Mouse (Mus musculus) monocyte, adult 2 months (primary cell): ENCODE measurements around the gene Slc36a3.
"Not testable (repeated sequence)": the region's sequence is repeated elsewhere in the genome, so short reads cannot be mapped to it uniquely, and the experiment has no call there.

Source experiments
- DNase-seq, 2 experiments: peaks; one replicate each; pipeline ENCODE4 v3.0.0; 2022; ENCODE audit warnings: low spot score in 2 of 2, low read depth in 1 of 2

The Slc36a3 gene

GRCm38 (mm10) chr11:55146855-55147254, 4.7 kb downstream of the Slc36a3 start:
- no peak for DNase-seq

- no peak for DNase-seq
Measured at GRCm38 (mm10) chr11:55144011-55144410, 7.5 kb downstream of the Slc36a3 start.

GRCm38 (mm10) chr11:55141502-55141901, 10.0 kb downstream of the Slc36a3 start:
- DNase-seq = no peak

GRCm38 (mm10) chr11:55137646-55138045, 13.9 kb downstream of the Slc36a3 start:
- no peak for DNase-seq

DNA sequence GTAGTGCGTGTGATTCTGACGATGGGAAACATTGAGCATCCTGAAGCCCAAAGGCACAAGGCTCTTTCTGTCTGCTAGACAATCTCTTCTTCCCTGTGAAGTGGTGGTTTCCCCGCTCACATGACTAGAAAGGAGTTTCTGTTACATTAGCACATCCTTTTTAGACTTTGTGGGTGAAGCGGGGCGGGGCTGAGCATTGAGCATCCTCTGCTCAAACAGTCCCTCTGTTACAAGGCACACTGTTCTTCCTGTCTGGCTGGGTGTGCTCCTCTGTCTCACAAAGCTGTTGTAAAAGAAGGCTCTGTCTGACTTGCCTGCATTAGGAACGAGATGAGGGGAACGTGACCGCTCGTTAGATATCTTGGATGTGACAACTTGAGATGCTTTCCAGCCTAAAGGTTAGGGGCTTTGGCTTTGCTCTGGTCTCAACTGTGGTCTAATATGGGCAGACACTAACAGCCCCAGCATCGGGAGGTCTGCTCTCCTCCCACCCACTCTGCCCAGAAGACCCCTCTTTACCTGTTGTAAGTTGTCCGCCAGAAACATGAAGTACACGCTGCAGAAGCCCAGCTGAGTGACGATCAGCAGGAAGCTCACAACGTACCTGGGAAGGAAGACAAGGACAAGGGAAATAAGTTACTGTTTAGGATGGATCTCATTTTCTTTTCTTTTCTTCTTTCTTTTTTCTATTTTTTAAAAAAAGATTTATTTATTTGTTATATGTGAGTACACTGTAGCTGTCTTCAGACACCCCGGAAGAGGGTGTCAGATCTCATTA, 14.5 kb downstream of the Slc36a3 start:
- DNase-seq = peak; percentile 67 to 74

DNA sequence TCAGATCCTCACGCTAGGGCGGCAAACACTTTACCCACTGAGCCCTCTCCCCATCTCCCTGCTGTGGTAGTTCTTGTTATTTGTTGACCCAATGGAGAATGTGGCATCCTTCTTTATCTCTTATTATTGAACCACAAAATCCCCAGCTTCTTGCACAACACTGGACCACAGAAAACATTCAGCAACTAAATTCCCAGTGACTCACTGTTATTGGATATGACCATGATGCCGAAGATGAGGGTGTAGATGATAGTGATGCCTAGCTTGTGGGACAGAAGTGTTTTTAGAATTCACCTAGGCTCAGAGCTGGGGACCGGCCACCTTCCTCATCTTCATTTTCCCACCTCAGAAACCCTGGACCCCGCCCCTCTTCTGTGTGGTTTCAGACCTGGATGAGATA, 16.6 kb downstream of the Slc36a3 start:
- no peak for DNase-seq

DNA sequence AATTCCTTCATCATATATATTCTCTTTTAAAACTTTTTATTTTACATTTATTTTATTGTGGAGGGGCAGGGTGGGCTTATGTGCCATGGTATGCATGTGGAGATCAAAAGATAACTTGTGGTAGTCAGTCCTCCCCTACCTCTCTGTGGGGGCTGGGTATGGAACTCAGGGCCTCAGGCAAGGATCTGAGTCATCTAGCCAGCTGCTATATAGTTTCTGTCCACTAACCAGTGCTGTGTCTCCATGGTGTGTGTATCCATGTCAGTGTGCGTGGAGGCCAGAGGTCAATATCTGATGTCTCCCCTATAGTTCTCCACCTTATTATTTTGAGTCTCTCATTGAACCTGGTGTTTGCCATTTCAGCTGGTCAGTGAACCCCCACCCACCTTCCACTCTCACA, 17.1 kb downstream of the Slc36a3 start:
- no peak for DNase-seq

GRCm38 (mm10) chr11:55133204-55133603, 18.3 kb downstream of the Slc36a3 start:
- no peak for DNase-seq

- no peak for DNase-seq
Measured at GRCm38 (mm10) chr11:55131946-55132345, 19.6 kb downstream of the Slc36a3 start.

DNA sequence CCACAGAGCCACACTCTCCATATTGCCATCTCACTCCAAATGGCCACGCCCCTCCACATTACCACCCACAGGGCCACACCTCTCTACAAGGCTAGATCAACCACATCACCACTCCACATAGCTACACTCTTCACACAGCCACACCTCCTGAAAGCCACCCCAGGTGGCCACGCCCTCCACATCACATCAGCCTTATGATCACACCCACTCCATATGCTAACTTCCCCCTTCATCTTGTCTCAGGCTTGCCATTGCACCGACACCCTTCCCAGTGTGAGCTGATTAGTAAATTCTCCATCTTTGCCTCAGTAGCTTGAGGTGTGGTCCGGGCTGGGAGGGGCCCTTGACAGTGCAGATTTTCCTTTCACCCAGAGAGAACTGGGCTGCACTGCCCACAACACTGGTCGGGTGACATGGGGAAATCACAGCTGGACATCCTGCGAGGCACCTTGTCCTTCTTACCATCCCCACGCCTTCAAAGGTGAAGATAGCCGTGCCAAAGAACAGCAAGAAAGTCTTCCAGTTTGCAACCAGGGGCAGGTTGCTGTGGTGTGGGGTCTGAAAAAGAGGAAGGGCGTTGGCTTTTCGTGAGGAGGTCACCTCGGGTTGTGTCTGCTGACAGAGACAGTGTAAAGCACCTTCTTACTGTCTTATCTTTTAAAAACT, 20.3 kb downstream of the Slc36a3 start:
- peak; percentile 59 to 76 for DNase-seq

- no peak for DNase-seq
Measured at GRCm38 (mm10) chr11:55128411-55128810, 23.1 kb downstream of the Slc36a3 start.

- DNase-seq = no peak
Measured at GRCm38 (mm10) chr11:55127937-55128336, 23.6 kb downstream of the Slc36a3 start.

DNA sequence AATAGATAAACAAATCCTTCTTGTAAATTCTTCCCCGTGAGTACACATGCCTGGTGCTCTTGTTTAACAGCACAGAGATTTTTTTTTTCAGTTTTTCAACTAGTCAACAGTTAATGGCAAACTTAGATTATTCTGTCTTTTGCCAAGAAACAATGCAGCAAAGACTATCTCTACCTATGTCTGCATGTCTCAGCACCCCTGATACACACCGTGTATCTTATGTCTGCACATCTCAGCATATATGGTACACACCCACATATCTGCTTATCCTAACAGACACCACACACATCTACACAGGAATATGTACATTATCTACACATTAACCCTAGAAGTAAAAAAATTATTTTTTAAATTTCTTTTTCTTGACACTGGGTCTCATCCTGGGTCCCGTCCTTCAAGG, 24.8 kb downstream of the Slc36a3 start:
- no peak for DNase-seq

GRCm38 (mm10) chr11:55121430-55121829, 30.1 kb downstream of the Slc36a3 start:
- DNase-seq = no peak

DNA sequence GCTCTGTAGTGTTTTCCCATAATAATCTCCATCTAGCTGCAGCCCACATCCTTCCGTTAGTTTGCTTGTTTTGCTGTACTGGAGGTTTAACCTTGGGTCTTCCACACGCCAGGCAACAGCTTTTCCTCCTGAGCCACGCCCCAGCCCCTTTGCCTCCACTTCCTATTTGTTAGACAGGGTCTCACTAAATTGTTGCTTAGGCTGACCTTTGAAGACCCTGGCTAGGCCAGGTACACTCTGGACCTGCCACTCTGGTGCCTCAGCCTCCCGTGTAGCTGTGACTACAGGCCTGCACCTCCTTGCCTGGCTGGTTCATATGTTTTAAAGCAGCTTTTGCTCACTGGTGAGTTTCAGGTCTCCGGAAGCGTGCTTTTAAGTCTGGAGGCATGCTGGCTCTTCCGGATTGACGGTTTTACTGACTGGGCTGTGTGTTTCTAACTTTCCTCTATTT, 30.7 kb downstream of the Slc36a3 start:
- DNase-seq = no peak

DNA sequence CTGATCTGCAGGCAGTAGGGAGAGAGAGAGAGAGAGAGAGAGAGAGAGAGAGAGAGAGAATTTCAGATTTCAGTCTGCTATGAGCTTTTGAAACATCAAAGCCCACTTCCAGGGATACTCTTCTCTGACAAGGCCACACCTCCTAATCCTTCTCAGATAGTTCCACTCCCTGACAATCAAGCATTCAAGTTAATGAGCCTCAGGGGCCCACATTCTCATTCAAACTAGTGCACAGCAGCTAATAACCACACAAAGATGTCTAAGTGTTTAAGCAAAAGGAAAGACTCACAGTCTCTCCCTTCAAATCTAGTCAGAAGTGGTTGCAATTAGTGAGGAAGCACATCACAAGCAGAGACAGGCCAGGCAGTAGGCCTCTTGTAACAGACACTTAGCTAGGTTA, 31.2 kb downstream of the Slc36a3 start:
- no peak for DNase-seq

- no peak for DNase-seq
Measured at GRCm38 (mm10) chr11:55117031-55117430, 34.5 kb downstream of the Slc36a3 start.

GRCm38 (mm10) chr11:55116004-55116403, 35.5 kb downstream of the Slc36a3 start:
- peak in 1 of 2 experiments; percentile 26 for DNase-seq

- no peak for DNase-seq
Measured at GRCm38 (mm10) chr11:55114291-55114690, 37.2 kb downstream of the Slc36a3 start.

DNA sequence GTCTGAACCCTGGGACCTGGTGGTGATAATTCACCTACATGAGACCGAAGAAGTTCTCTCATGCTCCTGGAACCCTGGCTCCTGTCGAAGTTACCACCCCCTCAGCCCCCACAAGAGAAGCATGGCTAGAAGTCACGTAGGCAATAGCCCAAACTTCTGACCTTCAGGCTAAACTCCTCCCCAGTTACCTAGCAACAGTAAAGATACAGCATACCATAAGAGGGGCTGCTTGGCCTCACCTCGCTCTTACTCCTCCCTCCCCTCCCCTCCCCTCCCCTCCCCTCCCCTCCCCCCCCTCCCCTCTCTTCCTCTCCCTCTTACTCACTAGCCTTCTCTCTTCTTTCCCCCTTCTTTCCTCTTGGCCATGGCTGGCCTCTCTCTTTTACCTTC, 37.7 kb downstream of the Slc36a3 start:
- DNase-seq = not testable (repeated sequence)

DNA sequence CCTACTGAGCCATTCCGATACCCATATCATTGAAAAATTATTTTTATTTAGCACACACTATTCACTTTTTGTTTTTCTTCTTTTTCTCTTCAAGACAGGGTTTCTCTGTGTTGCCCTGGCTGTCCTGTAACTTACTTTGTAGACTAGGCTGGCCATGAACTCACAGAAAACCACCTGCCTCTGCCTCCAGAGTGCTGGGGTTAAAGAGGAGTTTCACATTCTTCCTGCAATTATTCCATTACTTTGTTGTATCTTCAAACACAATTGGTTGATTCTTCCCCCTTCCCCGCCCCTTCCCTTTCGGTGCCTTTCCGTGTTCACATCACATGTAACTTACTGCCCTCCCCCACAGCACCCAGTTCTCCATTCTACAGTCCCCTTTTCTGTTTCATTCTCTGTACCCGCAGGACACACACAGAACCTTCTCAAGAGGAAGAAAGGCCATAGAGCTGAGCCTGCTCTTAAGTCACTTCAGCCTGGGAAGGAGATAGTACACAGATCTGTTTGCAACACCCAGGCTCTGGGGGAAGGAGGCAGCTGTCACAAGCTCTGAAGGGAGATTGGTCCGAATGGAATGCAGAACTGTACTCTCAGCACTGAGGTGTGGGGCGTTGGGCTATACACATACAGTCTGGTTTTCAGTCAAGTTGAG, 38.2 kb downstream of the Slc36a3 start:
- peak; percentile 74 to 84 for DNase-seq

DNA sequence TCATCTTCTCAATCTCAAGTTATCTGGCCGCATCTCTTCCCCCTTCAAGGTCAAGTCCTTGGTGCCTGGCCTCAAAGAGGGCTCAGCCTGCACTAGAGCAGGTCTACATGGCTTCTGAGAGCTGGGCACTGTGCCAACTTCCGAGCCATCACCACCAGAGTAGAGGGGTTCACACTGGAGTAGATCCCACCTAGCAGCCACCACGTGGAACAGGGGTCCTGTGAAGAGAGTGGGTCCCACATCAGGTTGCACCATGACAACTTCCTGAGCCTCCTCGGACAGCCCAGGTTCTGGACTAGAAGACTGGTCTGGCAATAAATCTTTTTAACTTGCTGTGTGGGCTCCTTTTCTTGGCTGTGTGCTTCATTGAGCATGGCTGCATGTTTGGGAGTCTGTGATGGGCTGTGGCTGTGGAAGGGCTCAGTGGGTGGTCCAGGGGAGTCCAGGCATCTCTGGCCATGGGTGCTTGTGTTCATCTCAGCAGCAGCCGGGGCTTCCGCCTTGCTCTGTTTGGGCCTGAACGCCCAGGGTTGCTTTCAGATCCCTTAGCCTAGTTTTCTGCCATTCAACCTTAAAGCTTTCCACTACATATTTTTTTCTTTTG, 40.8 kb downstream of the Slc36a3 start:
- no peak for DNase-seq
